9 mouse cellular contexts compared by ENCODE assay signal in the genomic region with DNA sequence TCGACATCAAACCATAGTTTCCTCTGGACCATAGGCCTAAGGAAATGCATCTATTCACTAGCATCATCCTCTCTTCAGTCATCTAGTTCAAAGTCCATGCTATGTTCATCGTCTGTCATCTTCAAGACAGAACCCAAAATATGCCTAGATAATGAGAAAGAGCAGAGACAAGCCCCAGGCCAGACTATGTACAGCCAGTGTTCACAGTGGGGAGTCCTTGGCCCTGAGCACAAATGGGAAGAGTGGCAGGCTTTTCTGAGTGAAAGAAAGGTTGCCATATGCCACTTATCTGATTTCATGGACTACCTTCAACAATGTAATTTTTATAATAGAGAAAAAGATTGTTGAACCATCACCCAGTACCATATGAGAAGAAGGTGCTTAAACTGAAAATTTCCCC.
"Had no signal": no experiment of that assay in that cellular context is flagged by ENCODE, and none has a peak within 500 bp of the region (broad histone marks: within the 10 kb centered on the region; RNA-seq: fewer than 3 reads in every experiment).

No protein-coding gene starts in this region.

- DNase-seq: kidney, postnatal 14 days; liver; liver, embryonic 13.5 days; liver, postnatal 0 days; lung, postnatal 14 days; retina, postnatal 1 day; right cerebral cortex, postnatal 14 days; thymus, postnatal 36 days had no signal

- ATAC-seq: liver, postnatal 0 days; midbrain, embryonic 16.5 days had no signal
